Mouse (Mus musculus) heart, adult 11 months (tissue): ENCODE data around the gene Ccdc47.

ENCODE experiments used
- DNase-seq: peaks from one replicate; pipeline ENCODE4 v3.0.0; 2022

Gene Ccdc47

DNA sequence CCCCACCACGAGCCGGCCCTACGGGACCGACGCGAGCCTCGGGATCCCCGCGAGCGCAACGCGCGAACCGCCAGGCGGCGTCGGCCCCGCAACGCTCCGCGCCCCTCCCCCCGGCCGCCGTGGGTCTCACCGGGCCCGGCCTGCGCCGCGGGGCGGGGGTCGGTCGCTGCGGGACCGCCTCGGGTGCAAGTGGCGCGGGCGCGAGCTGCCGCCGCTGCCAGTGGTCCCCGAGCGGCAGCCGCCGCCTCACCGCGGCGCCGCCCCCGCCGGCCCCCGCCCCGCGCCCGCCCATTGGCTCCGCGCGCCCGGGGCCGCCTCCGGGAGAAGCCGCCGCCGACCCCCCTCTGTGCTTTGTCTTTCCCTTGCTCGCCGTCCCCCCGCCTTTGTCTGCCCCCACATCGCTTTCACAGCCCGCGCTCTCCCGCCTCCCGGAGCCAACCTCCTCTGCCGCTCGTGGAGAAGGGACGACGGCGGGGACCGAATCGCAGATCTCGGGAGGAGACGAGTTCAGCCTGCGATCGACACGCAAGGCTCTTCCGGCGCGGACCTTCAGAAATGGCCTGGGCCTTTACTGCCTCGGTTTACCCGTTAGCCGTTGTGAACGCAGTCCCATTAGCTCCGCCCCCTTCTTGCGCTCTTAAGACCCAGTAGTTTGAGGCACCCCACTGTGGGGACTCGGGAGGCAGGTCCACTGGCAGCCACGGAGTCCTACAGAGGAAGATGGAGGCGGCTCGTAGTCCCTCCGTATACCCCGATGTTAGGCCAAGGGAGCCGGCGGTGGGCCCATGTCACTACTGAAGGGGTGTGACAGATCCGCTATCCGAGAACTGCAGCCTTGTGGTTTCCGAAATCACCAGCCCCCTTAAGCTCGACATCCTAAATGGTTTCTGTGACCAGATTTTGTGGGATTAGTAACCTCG is 56.0 kb downstream of the Ccdc47 start:
- peak; percentile 99 for DNase-seq

DNA sequence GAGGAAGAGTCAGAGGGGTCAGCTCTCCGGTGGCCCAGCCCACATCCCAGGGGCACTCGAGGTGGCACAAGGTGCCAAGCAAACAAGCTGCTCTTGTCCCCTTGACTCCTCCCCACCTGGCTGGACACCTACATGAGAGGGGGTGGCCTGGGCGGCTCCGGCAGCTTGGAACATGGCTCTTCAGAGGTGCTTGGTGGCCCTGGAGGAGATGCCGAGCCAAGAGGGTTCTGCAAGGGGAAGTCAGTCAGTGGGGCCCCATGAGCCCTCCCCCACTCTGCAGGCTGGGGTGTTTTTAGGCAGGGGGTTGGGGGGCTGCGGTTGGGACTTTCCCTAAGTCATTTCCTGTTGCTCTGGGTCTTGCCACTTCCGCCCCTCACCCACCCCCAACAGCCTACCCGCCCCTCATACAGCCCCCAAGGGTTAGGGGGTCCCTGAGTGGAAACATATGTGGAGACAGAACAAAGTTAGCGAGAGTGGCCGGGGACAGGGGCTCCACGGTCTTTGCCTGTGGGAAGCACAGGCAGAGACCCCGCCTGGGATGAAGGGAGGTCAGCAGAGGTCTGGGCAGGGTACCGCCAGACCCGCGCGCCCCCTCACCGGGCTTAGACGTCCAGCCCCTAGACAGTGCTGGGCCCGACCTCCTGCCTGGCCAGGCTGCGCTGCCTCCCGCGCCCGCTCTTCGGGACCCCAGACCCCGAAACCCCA is 56.8 kb downstream of the Ccdc47 start:
- DNase-seq = peak; percentile 97

DNA sequence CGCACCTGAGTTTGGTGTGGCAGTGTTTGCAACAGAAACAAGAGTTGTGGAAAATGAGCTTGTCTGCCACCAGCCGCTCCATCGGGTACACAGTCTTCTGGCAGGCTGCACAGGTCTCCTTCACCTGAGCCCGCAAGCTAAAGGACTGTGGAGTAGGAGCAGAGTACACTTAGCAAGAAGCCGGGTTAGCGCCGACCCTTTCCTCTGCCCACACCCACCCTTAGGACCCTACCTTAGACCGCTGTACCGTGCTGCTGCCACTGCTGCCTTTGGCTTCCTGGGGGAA is 57.3 kb downstream of the Ccdc47 start:
- DNase-seq = no peak

DNA sequence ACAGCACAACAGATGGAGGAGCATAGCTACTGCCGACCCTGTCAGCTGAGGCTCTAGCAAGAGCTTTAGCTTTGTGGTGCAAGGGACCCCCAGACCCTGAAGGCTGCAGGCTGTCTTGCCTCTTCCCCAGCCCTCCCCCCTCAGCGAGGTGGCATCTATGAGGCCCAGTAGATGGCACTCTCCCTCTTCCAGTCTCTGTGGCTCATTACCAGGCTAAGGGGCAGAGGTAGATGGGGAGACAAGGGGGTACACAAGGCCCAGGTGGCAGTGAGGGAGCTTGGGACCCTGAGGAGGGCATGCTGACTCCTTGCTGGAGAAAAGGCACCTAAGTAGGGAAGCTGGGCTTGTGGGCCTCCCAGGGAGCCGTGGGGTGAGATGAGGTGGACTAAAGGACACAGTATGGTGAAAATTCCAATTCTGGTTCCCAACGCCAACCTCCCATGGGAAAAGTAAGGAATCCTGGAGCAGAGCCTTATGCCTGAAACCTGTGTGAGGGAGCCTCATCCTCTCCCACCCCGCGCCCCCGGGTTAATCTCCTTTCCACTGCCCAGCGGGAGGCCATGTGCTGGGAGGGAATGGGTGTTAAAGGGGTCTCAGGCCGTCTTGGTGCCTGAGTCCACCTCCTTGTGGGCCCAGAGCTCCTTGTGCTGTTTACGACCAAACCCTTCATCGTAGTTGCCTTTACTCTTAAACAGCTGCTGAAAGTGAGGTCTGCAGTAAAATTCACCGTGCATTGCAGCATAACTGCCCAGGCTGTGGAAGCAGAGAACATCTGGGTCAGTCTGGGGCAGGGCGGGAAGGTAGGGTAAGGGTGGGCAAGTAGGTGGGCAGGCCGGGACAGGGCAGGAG is 57.8 kb downstream of the Ccdc47 start:
- peak; percentile 93 for DNase-seq

DNA sequence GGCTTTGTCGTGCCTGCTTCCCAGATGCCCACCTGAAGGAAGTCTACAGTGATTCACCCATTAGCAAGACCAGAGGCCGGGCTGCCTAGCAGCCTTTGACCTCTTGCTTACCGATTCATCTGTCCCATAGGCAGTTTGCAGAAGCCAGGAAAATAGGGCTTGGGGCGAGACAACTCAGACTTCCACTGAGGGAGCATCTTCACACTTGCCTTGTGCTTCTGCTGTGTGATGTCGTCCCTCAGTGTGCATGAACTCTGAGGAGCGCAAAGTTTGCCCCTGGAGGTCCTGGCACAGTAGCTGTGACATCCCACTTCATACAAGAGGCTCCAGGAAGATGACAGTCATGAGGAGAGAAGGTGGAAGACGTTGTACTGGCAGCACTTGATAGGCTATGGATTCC is 59.0 kb downstream of the Ccdc47 start:
- DNase-seq = peak; percentile 89

DNA sequence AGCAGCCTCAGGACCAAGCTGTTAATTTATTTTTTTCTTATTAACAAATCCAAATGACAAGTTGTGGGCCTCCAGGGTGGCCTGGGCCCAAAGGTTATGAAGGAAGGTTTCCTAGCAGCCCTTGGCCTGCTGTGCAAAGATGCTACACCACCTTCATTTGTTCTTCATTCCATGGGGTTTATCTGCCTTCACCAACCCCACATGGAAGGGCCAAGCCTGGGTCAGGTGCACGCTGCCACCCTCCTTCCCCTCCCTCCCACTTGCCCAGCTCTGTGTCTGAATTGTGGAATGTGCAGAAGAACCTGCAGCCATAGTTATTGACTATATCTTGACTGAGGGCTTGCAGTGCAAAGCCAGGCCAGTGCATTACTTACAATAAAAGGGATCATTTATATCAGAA is 59.9 kb downstream of the Ccdc47 start:
- DNase-seq = no peak

DNA sequence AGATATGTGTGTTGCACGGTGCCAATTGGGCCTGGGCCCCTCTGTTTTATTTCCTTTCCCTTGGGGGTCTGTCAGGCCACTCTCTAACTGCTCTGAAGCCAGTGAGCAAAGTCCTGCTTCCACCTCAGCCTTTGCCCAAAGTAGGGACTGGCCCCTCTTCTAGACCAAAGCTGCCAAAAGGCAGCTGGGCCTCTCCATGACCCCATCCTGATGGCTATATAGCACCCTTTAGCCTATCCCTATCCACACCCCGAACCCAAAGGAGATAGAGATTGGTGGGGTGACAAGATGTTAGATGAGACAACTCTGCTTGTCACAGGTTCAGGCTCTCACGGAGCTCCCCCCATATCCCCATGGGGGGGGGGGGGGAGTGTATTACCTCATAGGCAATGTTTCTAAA is 60.4 kb downstream of the Ccdc47 start:
- DNase-seq = peak; percentile 84

DNA sequence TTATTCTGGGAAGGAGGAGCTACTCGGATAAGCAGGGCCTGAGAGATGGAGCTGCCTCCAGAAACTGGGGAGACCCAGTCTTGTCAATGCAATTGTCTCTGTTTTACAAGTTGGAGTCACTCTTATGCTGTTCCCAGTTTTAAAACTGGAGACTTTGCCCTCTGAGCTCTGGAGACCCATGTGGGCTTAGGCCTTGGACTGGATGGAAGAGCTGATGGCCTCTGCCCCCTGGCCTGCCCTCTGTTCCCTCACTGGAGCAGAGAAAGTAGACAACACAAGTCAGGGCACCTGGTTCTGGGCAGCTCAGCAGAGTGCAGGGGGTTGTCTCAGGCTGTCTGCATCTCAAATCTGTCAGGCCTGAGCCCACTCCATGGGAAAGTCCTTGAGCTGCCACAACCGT is 61.4 kb downstream of the Ccdc47 start:
- no peak for DNase-seq

DNA sequence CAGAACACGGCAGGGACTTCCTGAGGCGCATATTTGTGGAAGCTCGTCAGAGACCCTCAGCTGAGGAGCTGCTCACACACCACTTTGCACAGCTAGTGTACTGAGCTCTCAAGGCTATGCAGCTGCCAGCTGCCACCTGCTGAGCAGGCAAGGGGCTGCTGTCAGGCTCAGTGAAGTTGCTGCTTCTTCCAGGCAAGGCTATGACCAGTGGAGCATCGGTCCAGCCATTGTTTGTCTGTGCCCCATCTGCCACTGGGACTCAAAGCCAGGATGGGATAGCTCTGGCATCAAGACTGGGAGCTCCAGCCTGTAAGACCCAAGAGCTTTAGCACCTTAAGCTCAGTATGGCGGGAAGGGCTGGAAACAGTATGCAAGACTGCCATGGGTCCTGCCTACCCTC is 62.1 kb downstream of the Ccdc47 start:
- DNase-seq = peak; percentile 87

DNA sequence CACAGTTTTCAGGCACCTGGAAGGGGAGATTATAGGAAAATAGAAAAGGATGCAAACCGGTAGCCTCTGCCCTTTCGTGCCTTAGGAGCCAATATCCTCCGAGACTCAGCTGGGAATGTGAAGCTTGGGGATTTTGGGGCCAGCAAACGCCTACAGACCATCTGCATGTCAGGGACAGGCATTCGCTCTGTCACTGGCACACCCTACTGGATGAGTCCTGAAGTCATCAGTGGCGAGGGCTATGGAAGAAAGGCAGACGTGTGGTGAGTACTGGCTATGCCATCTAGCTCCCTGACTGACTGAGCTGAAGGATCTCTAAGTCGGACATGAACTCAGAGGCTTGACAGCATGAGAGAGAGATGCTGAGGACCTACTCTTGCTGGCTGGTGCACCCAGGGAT is 64.0 kb downstream of the Ccdc47 start:
- DNase-seq = peak; percentile 84

DNA sequence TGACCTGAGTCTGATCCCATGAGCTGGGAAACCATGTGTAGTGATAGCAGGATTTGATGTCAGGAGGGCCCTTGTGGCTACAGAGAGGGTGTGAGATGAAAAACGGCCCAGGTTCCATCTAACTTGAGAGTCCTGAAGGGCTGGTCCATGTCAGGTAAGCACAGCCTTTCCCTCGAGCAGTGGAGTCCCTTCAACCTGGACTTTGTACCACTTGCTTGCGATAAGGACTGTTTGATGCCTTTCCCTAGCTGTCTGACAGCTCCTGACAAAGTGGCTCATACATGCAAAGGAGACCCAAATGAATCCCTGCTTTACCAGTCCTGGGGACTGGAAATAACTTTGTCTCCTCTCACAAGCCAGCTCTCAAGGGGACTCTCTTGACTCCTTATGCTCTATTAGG is 64.9 kb downstream of the Ccdc47 start:
- DNase-seq = no peak
